ENCODE assay signal across 10 mouse cellular contexts in the genomic region with DNA sequence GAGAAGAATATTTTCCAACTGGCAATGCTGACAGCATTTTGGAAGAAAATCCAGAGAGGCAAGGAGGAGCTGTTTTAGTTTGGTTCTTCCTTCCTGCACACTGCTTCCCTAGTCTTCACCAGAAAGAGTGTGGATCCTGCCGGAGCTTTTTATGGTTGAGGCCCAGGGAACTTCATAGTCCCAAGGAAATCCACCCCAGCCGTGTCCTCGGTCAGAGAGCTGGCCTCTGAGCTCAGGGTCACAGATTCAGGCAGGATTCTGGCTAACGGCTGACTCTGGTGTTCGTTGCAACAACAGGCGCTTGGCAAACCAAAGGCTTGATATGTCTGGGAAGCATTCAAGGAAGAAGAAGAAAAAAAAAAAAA. TPM values are rescaled to one million over a fixed set of nuclear protein-coding genes. Genes with fewer than 3 reads are reported as not detected.
DNase-seq lines count a peak whose midpoint lies in the region; ATAC-seq lines count a peak whose summit lies in the region.
"Had no signal": no experiment of that assay in that cellular context is flagged by ENCODE, and none has a peak within 500 bp of the region (broad histone marks: within the 10 kb centered on the region; RNA-seq: fewer than 3 reads in every experiment).

No protein-coding gene starts in this region.

- H3K9me3 ChIP-seq in heart, embryonic 12.5 days (replicated peaks): 0 out of 2 replicates have a peak, but pooled peaks cover 4% of the 10 kb centered on the region
- H3K9me3 ChIP-seq: G1E had no signal

- no peaks in the 10 kb centered on the region for H3K36me3 ChIP-seq in heart, embryonic 12.5 days
- H3K36me3 ChIP-seq: G1E had no signal

- no peak overlapping the region for H3K9ac ChIP-seq in heart, embryonic 12.5 days

- no peak for ATAC-seq in heart, embryonic 12.5 days (ENCODE audit: insufficient number of reproducible peaks, low FRiP score)

- intact Hi-C loops in left cerebral cortex, postnatal 4 days (cut with DNase I): no loop called here

- H3K4me2 ChIP-seq in heart, embryonic 12.5 days: no peak overlapping the region

- H3K27me3 ChIP-seq in heart, embryonic 12.5 days (replicated peaks): no peaks in the 10 kb centered on the region

- H3K27ac ChIP-seq in heart, embryonic 12.5 days (ENCODE audit: poor library complexity, severe bottlenecking): peak overlapping the region; percentile 49; the same call in 1 of the 2 replicates

- WGBS in heart, embryonic 12.5 days: 47% methylated on average over 6 of the region's 6 CpGs

- peak; percentile 96 for DNase-seq in heart, adult 11 months
- DNase-seq in heart, adult 8-10 months (ENCODE audit: low spot score): no peak
- peak; percentile 65 to 77 for DNase-seq in adrenal gland, postnatal 36 days
- peak; percentile 68 to 69 for DNase-seq in kidney, postnatal 36 days
- DNase-seq in left cerebral cortex, postnatal 4 days: no peak
- DNase-seq in thymus, postnatal 0 days (ENCODE audit: low spot score): no peak
- DNase-seq in Muller cell, postnatal 12 days (ENCODE audit: inconsistent ontology term): no peak

- no peak overlapping the region for H3K4me3 ChIP-seq in heart, embryonic 12.5 days

- H3K4me1 ChIP-seq in heart, embryonic 12.5 days (replicated peaks): peaks cover 18% of the 10 kb centered on the region

RNA-seq across cellular contexts. Expression of a gene that starts 15.6 kb away (rescaled TPM):
- total RNA-seq in heart, adult 8-10 months (2022): 100 to 1,000 TPM in 2 of 4 experiments, 10 to 100 TPM in 2; 84.6 to 110 (median 95.0) TPM
- total RNA-seq in adrenal gland, postnatal 36 days (2021): 100 to 1,000 TPM; 102 to 158 TPM
- polyA plus RNA-seq in heart, embryonic 12.5 days (2016; fragmentation: Nextera tagmentation; extraction: Ambion mirVana): 54.0 and 54.6 TPM in 2 replicates
- total RNA-seq in left cerebral cortex, postnatal 4 days (2021): 10 to 100 TPM; 57.6 to 61.4 TPM
- polyA plus RNA-seq in thymus, postnatal 0 days (2015; fragmentation: Nextera tagmentation; extraction: Ambion mirVana): 30.3 and 34.3 TPM in 2 replicates

RNA-seq across cellular contexts. Expression of a gene that starts 37.6 kb away (rescaled TPM):
- total RNA-seq in heart, adult 8-10 months (2022): under 1 TPM; 0.32 to 0.87 (median 0.42) TPM
- total RNA-seq in adrenal gland, postnatal 36 days (2021): 1 to 10 TPM; 2.7 to 4.5 TPM
- polyA plus RNA-seq in heart, embryonic 12.5 days (2016; fragmentation: Nextera tagmentation; extraction: Ambion mirVana): 0.19 and 0.22 TPM in 2 replicates
- total RNA-seq in left cerebral cortex, postnatal 4 days (2021): under 1 TPM; 0.12 to 0.16 TPM
- polyA plus RNA-seq in thymus, postnatal 0 days (2015; fragmentation: Nextera tagmentation; extraction: Ambion mirVana): 0.98 and 1.0 TPM in 2 replicates
- total RNA-seq: megakaryocyte progenitor cell, adult 5-6 weeks had no signal
- polyA plus RNA-seq: G1E had no signal

Comparison
In these comparisons a context has a peak if more than half of its experiments do, and no peak if none do; other contexts are left out.
1. DNase-seq: peak in heart, adult 11 months (single experiment), adrenal gland, postnatal 36 days (2 of 2) and kidney, postnatal 36 days (2 of 2); none in heart, adult 8-10 months (single experiment), left cerebral cortex, postnatal 4 days (single experiment), thymus, postnatal 0 days (single experiment) and Muller cell, postnatal 12 days (single experiment).